Mouse (Mus musculus): ENCODE measurements around the gene Gabbr1. TPM values are rescaled to one million over a fixed set of nuclear protein-coding genes. Genes with fewer than 3 reads are reported as not detected.

The Gabbr1 gene
- 0.90 and 1.0 TPM in 2 replicates for polyA plus RNA-seq (2012; ENCODE audit: insufficient read depth, insufficient read length, missing spikeins)

- peaks cover 6% of the 10 kb centered on the region; the same call in 1 of the 2 replicates for H3K4me1 ChIP-seq (ENCODE audit: control insufficient read depth, insufficient read depth, low read length)
- H3K27ac ChIP-seq (ENCODE audit: insufficient read depth, low read depth, low read length) = no peak within 1 kb of the TSS
- TF ChIP-seq POLR2A (IDR thresholded peaks at IDR 0.05; ENCODE audit: borderline replicate concordance, low read depth, low read length) (no peak), CTCF (IDR thresholded peaks at IDR 0.05; ENCODE audit: low read depth, low read length) (no peak)
- H3K4me3 ChIP-seq (ENCODE audit: insufficient read depth, low read length) = peak within 1 kb of the TSS; percentile 50
These were observed at the start of gene Gabbr1 for GRCm38 (mm10) chr17:37045611-37046311. Gene Gabbr1, plus strand, starts transcription at chr17:37045966.

- no peak for TF ChIP-seq POLR2A (IDR thresholded peaks at IDR 0.05; ENCODE audit: borderline replicate concordance, low read depth, low read length)
- TF ChIP-seq CTCF (IDR thresholded peaks at IDR 0.05; ENCODE audit: low read depth, low read length) = peak; percentile 81
- Histone ChIP-seq H3K4me3 (ENCODE audit: insufficient read depth, low read length) (no peak overlapping the region), H3K27ac (ENCODE audit: insufficient read depth, low read depth, low read length) (no peak overlapping the region), H3K4me1 (ENCODE audit: control insufficient read depth, insufficient read depth, low read length) (peaks cover 3% of the 10 kb centered on the region)
These were observed 48.6 kb upstream of the Gabbr1 start for GRCm38 (mm10) chr17:36997033-36997735.

DNA sequence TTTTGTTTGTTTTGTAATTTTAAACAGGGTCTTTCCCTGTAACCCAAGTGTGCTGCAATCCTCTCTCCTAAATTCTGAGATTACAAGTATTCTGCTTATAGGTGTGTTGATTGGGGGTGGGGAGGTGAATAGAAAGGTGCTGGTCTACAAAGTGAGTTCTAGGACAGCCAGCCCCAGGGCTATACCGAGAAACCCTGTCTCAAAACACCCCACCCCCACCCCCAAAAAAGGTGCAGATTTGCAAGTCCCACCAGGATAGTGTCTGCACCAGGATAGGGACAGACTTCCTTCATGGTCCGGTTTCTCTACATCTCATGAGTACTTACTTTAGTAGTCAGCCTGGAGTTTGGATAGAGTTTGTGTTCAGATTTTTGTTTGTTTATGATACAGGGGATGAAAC lies 47.3 kb upstream of the Gabbr1 start:
- TF ChIP-seq POLR2A (IDR thresholded peaks at IDR 0.05; ENCODE audit: borderline replicate concordance, low read depth, low read length) (no peak), CTCF (IDR thresholded peaks at IDR 0.05; ENCODE audit: low read depth, low read length) (no peak)
- no peak overlapping the region for H3K4me3 ChIP-seq (ENCODE audit: insufficient read depth, low read length)
- H3K4me1 ChIP-seq (ENCODE audit: control insufficient read depth, insufficient read depth, low read length) = peaks cover 2% of the 10 kb centered on the region; the same call in 1 of the 2 replicates

GRCm38 (mm10) chr17:37000863-37001262 lies 44.9 kb upstream of the Gabbr1 start, which contains the start of gene Zfp57:
Gene Zfp57, plus strand, starts transcription at chr17:37001163.
- H3K27ac ChIP-seq (ENCODE audit: insufficient read depth, low read depth, low read length) = no peak within 1 kb of the TSS
- no peaks in the 10 kb centered on the region for H3K4me1 ChIP-seq (ENCODE audit: control insufficient read depth, insufficient read depth, low read length)
- TF ChIP-seq POLR2A (IDR thresholded peaks at IDR 0.05; ENCODE audit: borderline replicate concordance, low read depth, low read length) (no peak), CTCF (IDR thresholded peaks at IDR 0.05; ENCODE audit: low read depth, low read length) (no peak)
- H3K4me3 ChIP-seq (ENCODE audit: insufficient read depth, low read length) = no peak within 1 kb of the TSS

More for the DNA sequence above, 47.3 kb upstream of the Gabbr1 start:
- H3K27ac ChIP-seq (ENCODE audit: insufficient read depth, low read depth, low read length) = no peak overlapping the region

DNA sequence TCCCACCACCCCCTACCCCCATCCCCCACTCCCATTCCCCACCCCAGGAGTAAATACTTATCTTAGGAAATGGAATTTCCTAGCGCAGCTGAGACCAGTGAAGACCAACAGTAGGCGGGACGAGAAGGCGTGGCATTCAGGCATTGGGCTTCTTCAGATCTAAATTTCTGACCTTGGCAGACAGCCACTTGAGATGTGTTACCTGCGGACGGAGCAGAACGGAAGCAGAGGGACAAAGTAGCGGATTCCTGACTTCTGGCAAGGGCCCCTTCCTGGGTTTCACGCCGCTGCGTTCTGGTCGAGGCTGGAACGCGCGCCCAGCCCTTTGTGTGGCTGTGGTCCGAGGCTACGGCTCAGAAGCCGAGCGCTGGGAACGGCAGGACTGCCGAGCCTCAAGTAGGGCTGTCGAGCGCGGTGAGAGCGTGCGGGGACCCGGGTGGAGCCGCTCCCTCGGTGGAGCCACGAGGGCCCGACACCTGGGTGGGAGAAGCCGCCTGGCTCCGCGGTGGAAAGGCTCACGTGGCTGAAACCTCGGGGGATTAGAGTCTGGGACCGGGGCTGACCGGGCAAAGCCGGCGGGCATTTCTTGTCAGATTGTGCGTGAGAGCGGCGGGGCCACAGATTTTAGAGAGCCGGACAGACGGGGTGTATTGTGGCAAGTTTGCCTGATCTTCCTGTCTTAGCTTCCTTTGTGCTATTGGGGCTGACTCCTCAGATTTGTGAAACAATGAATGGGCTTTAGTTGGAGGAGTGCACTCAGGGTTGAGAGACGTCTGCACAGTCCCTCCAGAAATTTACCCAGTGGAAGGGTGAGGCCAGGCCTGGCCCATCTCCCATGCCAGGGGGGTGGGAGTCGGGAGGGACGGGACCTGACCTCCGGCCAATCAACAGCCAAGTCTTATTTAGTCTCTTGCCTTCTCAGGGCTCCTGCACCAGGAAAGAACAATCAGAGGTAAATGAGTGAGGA lies 43.1 kb upstream of the Gabbr1 start:
- TF ChIP-seq CTCF (IDR thresholded peaks at IDR 0.05; ENCODE audit: low read depth, low read length) (no peak), POLR2A (IDR thresholded peaks at IDR 0.05; ENCODE audit: borderline replicate concordance, low read depth, low read length) (no peak)
- Histone ChIP-seq H3K4me1 (ENCODE audit: control insufficient read depth, insufficient read depth, low read length) (no peaks in the 10 kb centered on the region), H3K4me3 (ENCODE audit: insufficient read depth, low read length) (peak overlapping the region; percentile 45), H3K27ac (ENCODE audit: insufficient read depth, low read depth, low read length) (no peak overlapping the region)

- H3K4me3 ChIP-seq (ENCODE audit: insufficient read depth, low read length) = no peak overlapping the region
- TF ChIP-seq POLR2A (IDR thresholded peaks at IDR 0.05; ENCODE audit: borderline replicate concordance, low read depth, low read length) = no peak
- no peak for TF ChIP-seq CTCF (IDR thresholded peaks at IDR 0.05; ENCODE audit: low read depth, low read length)
- no peaks in the 10 kb centered on the region for H3K4me1 ChIP-seq (ENCODE audit: control insufficient read depth, insufficient read depth, low read length)
- no peak overlapping the region for H3K27ac ChIP-seq (ENCODE audit: insufficient read depth, low read depth, low read length)
These were observed 42.4 kb upstream of the Gabbr1 start for GRCm38 (mm10) chr17:37003366-37003765.

DNA sequence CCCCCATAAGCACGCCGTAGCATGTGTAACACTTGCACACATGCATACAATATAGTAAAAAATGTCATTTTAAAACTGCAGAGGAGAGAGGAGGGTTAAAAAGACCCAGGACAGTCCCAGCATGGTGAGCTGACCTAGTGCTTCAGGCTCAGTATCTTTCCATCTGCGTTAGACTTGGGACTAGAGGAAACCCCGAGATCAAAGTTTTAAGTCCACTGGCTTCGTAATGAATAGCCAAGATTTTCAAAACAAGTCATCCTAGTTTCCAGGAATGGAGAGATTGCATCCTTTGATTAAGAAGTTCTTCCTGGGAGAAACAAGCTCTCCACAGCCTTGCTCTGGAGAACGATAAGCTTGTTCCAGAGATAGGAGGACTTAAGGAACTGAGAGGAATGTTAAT lies 37.6 kb upstream of the Gabbr1 start:
- no peak overlapping the region for H3K27ac ChIP-seq (ENCODE audit: insufficient read depth, low read depth, low read length)
- no peak overlapping the region for H3K4me3 ChIP-seq (ENCODE audit: insufficient read depth, low read length)
- TF ChIP-seq CTCF (IDR thresholded peaks at IDR 0.05; ENCODE audit: low read depth, low read length) = no peak
- TF ChIP-seq POLR2A (IDR thresholded peaks at IDR 0.05; ENCODE audit: borderline replicate concordance, low read depth, low read length) = no peak
- no peaks in the 10 kb centered on the region for H3K4me1 ChIP-seq (ENCODE audit: control insufficient read depth, insufficient read depth, low read length)

- H3K4me3 ChIP-seq (ENCODE audit: insufficient read depth, low read length) = no peak overlapping the region
- TF ChIP-seq POLR2A (IDR thresholded peaks at IDR 0.05; ENCODE audit: borderline replicate concordance, low read depth, low read length) (no peak), CTCF (IDR thresholded peaks at IDR 0.05; ENCODE audit: low read depth, low read length) (no peak)
These were observed 36.2 kb upstream of the Gabbr1 start for GRCm38 (mm10) chr17:37009460-37010042.

GRCm38 (mm10) chr17:37011719-37012118 lies 34.0 kb upstream of the Gabbr1 start:
- Histone ChIP-seq H3K27ac (ENCODE audit: insufficient read depth, low read depth, low read length) (no peak overlapping the region), H3K4me3 (ENCODE audit: insufficient read depth, low read length) (no peak overlapping the region), H3K4me1 (ENCODE audit: control insufficient read depth, insufficient read depth, low read length) (no peaks in the 10 kb centered on the region)
- TF ChIP-seq POLR2A (IDR thresholded peaks at IDR 0.05; ENCODE audit: borderline replicate concordance, low read depth, low read length) (no peak), CTCF (IDR thresholded peaks at IDR 0.05; ENCODE audit: low read depth, low read length) (no peak)

More at GRCm38 (mm10) chr17:37009460-37010042, 36.2 kb upstream of the Gabbr1 start:
- H3K27ac ChIP-seq (ENCODE audit: insufficient read depth, low read depth, low read length) = no peak overlapping the region
- no peaks in the 10 kb centered on the region for H3K4me1 ChIP-seq (ENCODE audit: control insufficient read depth, insufficient read depth, low read length)
